Mouse (Mus musculus): ENCODE measurements around the gene 2900011O08Rik. TPM values are rescaled to one million over a fixed set of nuclear protein-coding genes. Genes with fewer than 3 reads are reported as not detected.

2900011O08Rik gene
- polyA plus RNA-seq, 1 experiment from 2014 or later, result 1.6 TPM

GRCm38 (mm10) chr16:14033076-14033475, 46.7 kb downstream of the 2900011O08Rik start:
- WGBS, result 73% methylated on average over 4 of the region's 4 CpGs
- H3K27ac ChIP-seq (ENCODE audit: poor library complexity, severe bottlenecking), result no peak overlapping the region
- H3K4me1 ChIP-seq (replicated peaks), result no peaks in the 10 kb centered on the region
- no peak overlapping the region for H3K4me2 ChIP-seq
- H3K9ac ChIP-seq, result no peak overlapping the region
- no peak for ATAC-seq (ENCODE audit: insufficient number of reproducible peaks, low FRiP score)
- H3K36me3 ChIP-seq, result no peaks in the 10 kb centered on the region
- no peak overlapping the region for H3K4me3 ChIP-seq
- H3K9me3 ChIP-seq (replicated peaks), result no peaks in the 10 kb centered on the region
- H3K27me3 ChIP-seq (replicated peaks), result no peaks in the 10 kb centered on the region

DNA sequence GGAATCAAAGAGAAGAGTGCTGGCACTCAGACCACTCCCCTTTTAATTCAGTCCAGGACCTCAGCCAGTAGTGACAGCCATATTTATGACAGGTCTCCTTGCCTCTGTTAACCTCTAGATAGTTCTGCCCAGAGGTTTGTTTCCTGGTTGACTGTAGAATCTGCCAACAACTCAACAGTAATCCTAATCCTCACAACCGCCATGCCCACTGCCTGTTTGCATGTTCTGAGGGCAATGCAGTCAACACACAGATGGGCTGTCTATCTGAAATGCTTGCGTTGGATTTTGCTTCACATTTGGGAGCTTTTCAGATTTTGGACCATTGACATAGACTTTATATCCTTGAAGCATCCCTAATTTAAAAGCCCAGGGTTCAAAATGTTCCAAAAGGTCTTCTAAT, 56.0 kb downstream of the 2900011O08Rik start:
- WGBS, result 89% methylated on average over 2 of the region's 2 CpGs
- Histone ChIP-seq H3K27ac (ENCODE audit: poor library complexity, severe bottlenecking) (no peak overlapping the region), H3K4me1 (replicated peaks) (no peaks in the 10 kb centered on the region), H3K36me3 (no peaks in the 10 kb centered on the region), H3K4me2 (no peak overlapping the region), H3K27me3 (replicated peaks) (no peaks in the 10 kb centered on the region), H3K9ac (no peak overlapping the region), H3K9me3 (replicated peaks) (no peaks in the 10 kb centered on the region), H3K4me3 (no peak overlapping the region)
- ATAC-seq (ENCODE audit: insufficient number of reproducible peaks, low FRiP score), result no peak

GRCm38 (mm10) chr16:14044695-14045094, 58.3 kb downstream of the 2900011O08Rik start:
- no peak for ATAC-seq (ENCODE audit: insufficient number of reproducible peaks, low FRiP score)

DNA sequence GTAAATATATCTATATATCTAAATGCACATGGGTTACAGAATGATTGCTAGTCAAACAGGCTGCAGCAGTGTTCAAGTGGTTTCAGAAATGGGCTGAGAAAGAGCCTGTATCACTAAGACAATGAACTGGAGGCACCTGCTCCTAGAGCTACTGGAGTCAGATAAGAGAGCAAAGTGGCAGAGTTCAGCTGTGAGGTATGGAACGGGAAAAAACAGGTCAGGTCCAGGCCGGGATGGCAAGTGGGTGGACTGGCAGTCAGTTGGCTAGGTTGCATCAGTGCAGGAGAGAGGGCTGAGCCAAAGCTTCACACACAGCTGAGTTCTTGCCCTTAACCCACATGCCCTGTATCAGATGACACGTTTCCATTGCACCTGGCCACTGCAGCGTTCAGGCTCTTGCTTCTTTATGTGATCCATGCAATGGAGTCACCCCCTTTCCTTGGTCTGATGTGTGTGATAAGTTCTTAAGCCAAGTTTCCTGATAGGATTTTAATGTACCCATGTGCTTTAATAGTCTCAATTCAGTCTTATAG, 59.9 kb downstream of the 2900011O08Rik start:
- no peak overlapping the region for H3K4me3 ChIP-seq
- H3K27me3 ChIP-seq (replicated peaks), result 0 out of 2 replicates have a peak, but pooled peaks cover 2% of the 10 kb centered on the region
- no peaks in the 10 kb centered on the region for H3K36me3 ChIP-seq
- H3K4me1 ChIP-seq (replicated peaks), result no peaks in the 10 kb centered on the region
- no peak overlapping the region for H3K27ac ChIP-seq (ENCODE audit: poor library complexity, severe bottlenecking)
- WGBS, result 58% methylated on average over 4 of the region's 4 CpGs
- no peak overlapping the region for H3K9ac ChIP-seq
- no peak overlapping the region for H3K4me2 ChIP-seq
- no peak for ATAC-seq (ENCODE audit: insufficient number of reproducible peaks, low FRiP score)
- H3K9me3 ChIP-seq (replicated peaks), result no peaks in the 10 kb centered on the region

More at GRCm38 (mm10) chr16:14044695-14045094, 58.3 kb downstream of the 2900011O08Rik start:
- Histone ChIP-seq H3K27me3 (replicated peaks) (no peaks in the 10 kb centered on the region), H3K4me2 (no peak overlapping the region), H3K4me3 (no peak overlapping the region), H3K9ac (no peak overlapping the region), H3K9me3 (replicated peaks) (no peaks in the 10 kb centered on the region), H3K27ac (ENCODE audit: poor library complexity, severe bottlenecking) (no peak overlapping the region), H3K4me1 (replicated peaks) (no peaks in the 10 kb centered on the region), H3K36me3 (no peaks in the 10 kb centered on the region)
- WGBS, result 57% methylated on average over 8 of the region's 8 CpGs

DNA sequence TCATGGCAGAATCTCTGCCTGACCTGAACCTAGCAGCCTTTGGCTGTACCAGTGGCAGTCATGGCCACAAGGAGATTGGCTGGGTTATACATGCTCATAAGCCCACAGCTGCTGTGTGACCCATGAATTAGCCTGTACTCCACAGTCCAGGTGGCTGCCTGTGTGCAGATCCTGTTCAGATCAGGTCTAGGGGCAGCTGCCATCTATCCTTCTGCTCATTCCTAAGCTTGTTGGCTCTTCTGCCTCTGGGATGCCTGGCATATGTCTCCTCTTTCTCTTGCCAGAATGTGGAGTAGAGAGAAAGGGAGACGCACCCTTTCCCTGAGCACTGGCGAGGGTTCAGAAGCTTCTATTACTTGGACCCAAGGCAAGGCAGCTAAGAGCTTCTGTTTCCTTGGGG, 65.8 kb downstream of the 2900011O08Rik start:
- 0 out of 2 replicates have a peak, but pooled peaks cover 3% of the 10 kb centered on the region for H3K27me3 ChIP-seq (replicated peaks)
- no peak overlapping the region for H3K4me2 ChIP-seq
- no peaks in the 10 kb centered on the region for H3K36me3 ChIP-seq
- no peak for ATAC-seq (ENCODE audit: insufficient number of reproducible peaks, low FRiP score)
- no peaks in the 10 kb centered on the region for H3K4me1 ChIP-seq (replicated peaks)
- H3K9me3 ChIP-seq (replicated peaks), result no peaks in the 10 kb centered on the region
- H3K4me3 ChIP-seq, result no peak overlapping the region
- H3K27ac ChIP-seq (ENCODE audit: poor library complexity, severe bottlenecking), result no peak overlapping the region
- H3K9ac ChIP-seq, result no peak overlapping the region
- 82% methylated on average over 2 of the region's 2 CpGs for WGBS

- no peak for ATAC-seq (ENCODE audit: insufficient number of reproducible peaks, low FRiP score)
- H3K27ac ChIP-seq (ENCODE audit: poor library complexity, severe bottlenecking), result no peak overlapping the region
- H3K36me3 ChIP-seq, result no peaks in the 10 kb centered on the region
- no peaks in the 10 kb centered on the region for H3K9me3 ChIP-seq (replicated peaks)
- H3K9ac ChIP-seq, result no peak overlapping the region
- 0 out of 2 replicates have a peak, but pooled peaks cover 3% of the 10 kb centered on the region for H3K27me3 ChIP-seq (replicated peaks)
- no peak overlapping the region for H3K4me2 ChIP-seq
- 73% methylated on average over 5 of the region's 5 CpGs for WGBS
- H3K4me1 ChIP-seq (replicated peaks), result no peaks in the 10 kb centered on the region
- H3K4me3 ChIP-seq, result no peak overlapping the region
These were observed 66.7 kb downstream of the 2900011O08Rik start for GRCm38 (mm10) chr16:14053116-14053515.

- Histone ChIP-seq H3K4me3 (no peak overlapping the region), H3K27ac (ENCODE audit: poor library complexity, severe bottlenecking) (no peak overlapping the region), H3K9ac (no peak overlapping the region), H3K4me2 (no peak overlapping the region), H3K9me3 (replicated peaks) (no peaks in the 10 kb centered on the region), H3K4me1 (replicated peaks) (no peaks in the 10 kb centered on the region), H3K36me3 (no peaks in the 10 kb centered on the region), H3K27me3 (replicated peaks) (0 out of 2 replicates have a peak, but pooled peaks cover 3% of the 10 kb centered on the region)
- WGBS, result 50% methylated on average over 1 of the region's 1 CpGs
- ATAC-seq (ENCODE audit: insufficient number of reproducible peaks, low FRiP score), result no peak
These were observed 68.9 kb downstream of the 2900011O08Rik start for GRCm38 (mm10) chr16:14055271-14055670.

- Histone ChIP-seq H3K27me3 (replicated peaks) (no peaks in the 10 kb centered on the region), H3K4me3 (no peak overlapping the region), H3K9me3 (replicated peaks) (no peaks in the 10 kb centered on the region), H3K4me1 (replicated peaks) (no peaks in the 10 kb centered on the region), H3K36me3 (no peaks in the 10 kb centered on the region), H3K9ac (no peak overlapping the region), H3K27ac (ENCODE audit: poor library complexity, severe bottlenecking) (no peak overlapping the region), H3K4me2 (no peak overlapping the region)
- 67% methylated on average over 4 of the region's 4 CpGs for WGBS
- ATAC-seq (ENCODE audit: insufficient number of reproducible peaks, low FRiP score), result no peak
These were observed 70.3 kb downstream of the 2900011O08Rik start for GRCm38 (mm10) chr16:14056734-14057133.

GRCm38 (mm10) chr16:14058541-14058940, 72.1 kb downstream of the 2900011O08Rik start:
- Histone ChIP-seq H3K4me3 (no peak overlapping the region), H3K9ac (no peak overlapping the region), H3K27ac (ENCODE audit: poor library complexity, severe bottlenecking) (no peak overlapping the region), H3K9me3 (replicated peaks) (no peaks in the 10 kb centered on the region), H3K36me3 (no peaks in the 10 kb centered on the region), H3K27me3 (replicated peaks) (no peaks in the 10 kb centered on the region), H3K4me2 (no peak overlapping the region), H3K4me1 (replicated peaks) (no peaks in the 10 kb centered on the region)
- ATAC-seq (ENCODE audit: insufficient number of reproducible peaks, low FRiP score), result no peak
- 25% methylated on average over 1 of the region's 1 CpGs for WGBS

- WGBS, result 60% methylated on average over 1 of the region's 1 CpGs
- no peak overlapping the region for H3K4me2 ChIP-seq
- H3K9me3 ChIP-seq (replicated peaks), result no peaks in the 10 kb centered on the region
- H3K9ac ChIP-seq, result no peak overlapping the region
- H3K36me3 ChIP-seq, result no peaks in the 10 kb centered on the region
- no peaks in the 10 kb centered on the region for H3K27me3 ChIP-seq (replicated peaks)
- ATAC-seq (ENCODE audit: insufficient number of reproducible peaks, low FRiP score), result no peak
- H3K4me1 ChIP-seq (replicated peaks), result no peaks in the 10 kb centered on the region
- H3K4me3 ChIP-seq, result no peak overlapping the region
- no peak overlapping the region for H3K27ac ChIP-seq (ENCODE audit: poor library complexity, severe bottlenecking)
These were observed 72.9 kb downstream of the 2900011O08Rik start for GRCm38 (mm10) chr16:14059118-14059854.

GRCm38 (mm10) chr16:14059869-14060268, 73.5 kb downstream of the 2900011O08Rik start:
- Histone ChIP-seq H3K36me3 (no peaks in the 10 kb centered on the region), H3K9me3 (replicated peaks) (no peaks in the 10 kb centered on the region), H3K4me3 (no peak overlapping the region), H3K27me3 (replicated peaks) (no peaks in the 10 kb centered on the region), H3K27ac (ENCODE audit: poor library complexity, severe bottlenecking) (no peak overlapping the region), H3K4me2 (no peak overlapping the region), H3K9ac (no peak overlapping the region), H3K4me1 (replicated peaks) (no peaks in the 10 kb centered on the region)
- WGBS, result 53% methylated on average over 5 of the region's 5 CpGs
- ATAC-seq (ENCODE audit: insufficient number of reproducible peaks, low FRiP score), result no peak
